Mouse (Mus musculus) intestine, postnatal 0 days (tissue): Measurements from ENCODE around the gene Sbk2. TPM values are rescaled to one million over a fixed set of nuclear protein-coding genes. Genes with fewer than 3 reads are reported as not detected.

ENCODE experiments used
- ATAC-seq: fragments of 200-750 bp; cut with Nextera tagmentation; 2 replicates; pipeline ENCODE4 v1.8.0; 2017; ENCODE audit warnings: mild to moderate bottlenecking, moderate TSS enrichment, moderate library complexity
- H3K27ac ChIP-seq: fragments of 300-500 bp; sonication (generic); 2 replicates; pipeline ENCODE4 v1.5.1; 2014; ENCODE audit warnings: mild to moderate bottlenecking, low read depth, low read length, moderate library complexity
- H3K27me3 ChIP-seq: fragments of 300-500 bp; sonication (generic); replicated peaks from 2 replicates; pipeline ENCODE4 v1.6.1; 2014; ENCODE audit warnings: low read length, mixed read lengths; ENCODE audit not compliant: control insufficient read depth, insufficient read depth
- H3K36me3 ChIP-seq: fragments of 300-500 bp; sonication (generic); 2 replicates; pipeline ENCODE4 v1.6.1; 2014; ENCODE audit warnings: mild to moderate bottlenecking, moderate library complexity; ENCODE audit not compliant: control insufficient read depth, insufficient read depth
- H3K4me1 ChIP-seq: fragments of 300-500 bp; sonication (generic); replicated peaks from 2 replicates; pipeline ENCODE4 v1.6.1; 2014; ENCODE audit warnings: antibody characterized with exemption, low read length, mixed read lengths; ENCODE audit not compliant: control insufficient read depth, insufficient read depth
- H3K4me2 ChIP-seq: fragments of 300-500 bp; sonication (generic); replicated peaks from 2 replicates; pipeline ENCODE4 v1.6.1; 2014; ENCODE audit warnings: low read depth, mild to moderate bottlenecking, moderate library complexity
- H3K4me3 ChIP-seq: fragments of 300-500 bp; sonication (generic); 2 replicates; pipeline ENCODE4 v1.5.1; 2014; ENCODE audit warnings: low read depth, low read length
- H3K9ac ChIP-seq: fragments of 300-500 bp; sonication (generic); 2 replicates; pipeline ENCODE4 v1.6.1; 2014; ENCODE audit warnings: mild to moderate bottlenecking, low read depth, low read length
- H3K9me3 ChIP-seq: fragments of 300-500 bp; sonication (generic); 2 replicates; pipeline ENCODE4 v1.6.1; 2016; ENCODE audit warnings: mixed run types; ENCODE audit not compliant: control insufficient read depth
- CTCF ChIP-seq: sonication (generic); IDR thresholded peaks from 2 replicates; pipeline ENCODE4 v1.5.1; 2016; ENCODE audit warnings: low read depth, mild to moderate bottlenecking, control low read depth, antibody characterized with exemption, moderate library complexity
- WGBS: fragments of 180-500 bp; shearing (Covaris S2); extraction: QIAGEN DNeasy Blood & Tissue Kit; methylation state at CpG from one replicate; pipeline ENCODE4 v1.1.7; 2014; 5-methylcytosine and 5-hydroxymethylcytosine counted together
- polyA plus RNA-seq: library from polyadenylated mRNA; unstranded; fragments of >200 nt; fragmentation: Nextera tagmentation; extraction: Ambion mirVana; gene quantifications from 2 replicates; pipeline ENCODE4 v1.2.1, GENCODE M21; 2015

Sbk2 gene
- polyA plus RNA-seq, 1 experiment from 2014 or later: 0.47 TPM

GRCm38 (mm10) chr7:4957361-4957760 lies 6.8 kb downstream of the Sbk2 start:
- H3K4me3 ChIP-seq: no peak overlapping the region
- H3K9me3 ChIP-seq: no peaks in the 10 kb centered on the region
- no peaks in the 10 kb centered on the region for H3K27me3 ChIP-seq
- no peaks in the 10 kb centered on the region for H3K36me3 ChIP-seq
- no peaks in the 10 kb centered on the region for H3K4me1 ChIP-seq
- H3K4me2 ChIP-seq: no peak overlapping the region
- no peak overlapping the region for H3K9ac ChIP-seq
- H3K27ac ChIP-seq: no peak overlapping the region
- TF ChIP-seq CTCF: no peak
- no peak for ATAC-seq
- WGBS: 80% methylated on average over 10 of the region's 10 CpGs

- H3K4me3 ChIP-seq: no peak overlapping the region
- ATAC-seq: no peak
- no peaks in the 10 kb centered on the region for H3K27me3 ChIP-seq
- no peak overlapping the region for H3K27ac ChIP-seq
- no peak overlapping the region for H3K4me2 ChIP-seq
- H3K4me1 ChIP-seq: no peaks in the 10 kb centered on the region
- H3K9me3 ChIP-seq: no peaks in the 10 kb centered on the region
- 30% methylated on average over 10 of the region's 10 CpGs for WGBS
- no peak overlapping the region for H3K9ac ChIP-seq
- no peak for TF ChIP-seq CTCF
- no peaks in the 10 kb centered on the region for H3K36me3 ChIP-seq
These were observed 10.3 kb downstream of the Sbk2 start for GRCm38 (mm10) chr7:4953815-4954445.

- Histone ChIP-seq H3K4me2 (no peak overlapping the region), H3K4me3 (no peak overlapping the region), H3K9me3 (no peaks in the 10 kb centered on the region), H3K4me1 (no peaks in the 10 kb centered on the region), H3K36me3 (no peaks in the 10 kb centered on the region), H3K27ac (no peak overlapping the region), H3K9ac (no peak overlapping the region), H3K27me3 (no peaks in the 10 kb centered on the region)
- WGBS: 75% methylated on average over 19 of the region's 19 CpGs
- no peak for TF ChIP-seq CTCF
- ATAC-seq: peak; percentile 71
These were observed 13.5 kb downstream of the Sbk2 start for GRCm38 (mm10) chr7:4950561-4951342.

GRCm38 (mm10) chr7:4948386-4948785 lies 15.8 kb downstream of the Sbk2 start:
- no peak for TF ChIP-seq CTCF
- no peak for ATAC-seq
- Histone ChIP-seq H3K27ac (no peak overlapping the region), H3K4me1 (no peaks in the 10 kb centered on the region), H3K4me2 (no peak overlapping the region), H3K36me3 (no peaks in the 10 kb centered on the region), H3K9me3 (no peaks in the 10 kb centered on the region), H3K27me3 (no peaks in the 10 kb centered on the region), H3K9ac (no peak overlapping the region), H3K4me3 (no peak overlapping the region)
- 38% methylated on average over 6 of the region's 6 CpGs for WGBS

- Histone ChIP-seq H3K27ac (no peak overlapping the region), H3K4me2 (no peak overlapping the region), H3K9me3 (no peaks in the 10 kb centered on the region), H3K27me3 (no peaks in the 10 kb centered on the region), H3K9ac (no peak overlapping the region), H3K4me1 (no peaks in the 10 kb centered on the region), H3K36me3 (no peaks in the 10 kb centered on the region), H3K4me3 (no peak overlapping the region)
- 49% methylated on average over 2 of the region's 2 CpGs for WGBS
- TF ChIP-seq CTCF: no peak
- no peak for ATAC-seq
These were observed 16.4 kb downstream of the Sbk2 start for GRCm38 (mm10) chr7:4947855-4948254.

- 11% methylated on average over 15 of the region's 15 CpGs for whole genome bisulfite sequencing
- Histone ChIP-seq H3K4me2 (peak overlapping the region; percentile 62), H3K9ac (no peak overlapping the region), H3K36me3 (no peaks in the 10 kb centered on the region), H3K27me3 (no peaks in the 10 kb centered on the region), H3K27ac (no peak overlapping the region), H3K9me3 (no peaks in the 10 kb centered on the region), H3K4me1 (no peaks in the 10 kb centered on the region), H3K4me3 (peak overlapping the region; percentile 21)
- TF ChIP-seq CTCF: peak; percentile 99
- ATAC-seq: peak; percentile 78
These were observed 20.9 kb downstream of the Sbk2 start for GRCm38 (mm10) chr7:4943223-4943815.
